Mouse (Mus musculus) heart, embryonic 16.5 days (tissue): ENCODE data around the gene Pnpla1. TPM values are rescaled to one million over a fixed set of nuclear protein-coding genes. Genes with fewer than 3 reads are reported as not detected.

Experiments used
- ATAC-seq: fragments of 200-750 bp; cut with Nextera tagmentation; replicated peaks from 2 replicates; pipeline ENCODE4 v1.8.0; 2017; ENCODE audit warnings: moderate number of reproducible peaks; ENCODE audit not compliant: insufficient read depth, low FRiP score; ENCODE audit errors: extremely low read depth
- H3K27ac ChIP-seq: fragments of 300-500 bp; sonication (generic); 2 replicates; pipeline ENCODE4 v1.5.1; 2014; ENCODE audit warnings: mild to moderate bottlenecking, low read length, control low read depth, moderate library complexity
- H3K27me3 ChIP-seq: fragments of 300-500 bp; sonication (generic); 2 replicates; pipeline ENCODE4 v1.6.1; 2014; ENCODE audit warnings: low read length, mixed read lengths; ENCODE audit not compliant: control insufficient read depth, insufficient read depth
- H3K36me3 ChIP-seq: fragments of 300-500 bp; sonication (generic); 2 replicates; pipeline ENCODE4 v1.6.1; 2014; ENCODE audit not compliant: control insufficient read depth, insufficient read depth
- H3K4me1 ChIP-seq: fragments of 300-500 bp; sonication (generic); 2 replicates; pipeline ENCODE4 v1.6.1; 2014; ENCODE audit warnings: low read length, mixed read lengths; ENCODE audit not compliant: control insufficient read depth, insufficient read depth
- H3K4me2 ChIP-seq: fragments of 300-500 bp; sonication (generic); 2 replicates; pipeline ENCODE4 v1.6.1; 2014; ENCODE audit warnings: low read depth, mild to moderate bottlenecking, control low read depth, low read length
- H3K4me3 ChIP-seq: fragments of 300-500 bp; sonication (generic); 2 replicates; pipeline ENCODE4 v1.5.1; 2014; ENCODE audit warnings: mild to moderate bottlenecking, control low read depth, low read length
- H3K9ac ChIP-seq: fragments of 300-500 bp; sonication (generic); 2 replicates; pipeline ENCODE4 v1.6.1; 2014; ENCODE audit warnings: low read length, control low read depth
- H3K9me3 ChIP-seq: fragments of 300-500 bp; sonication (generic); replicated peaks from 2 replicates; pipeline ENCODE4 v1.6.1; 2016; ENCODE audit warnings: low read length; ENCODE audit not compliant: control insufficient read depth
- WGBS: fragments of 180-500 bp; shearing (Covaris S2); extraction: QIAGEN DNeasy Blood & Tissue Kit; methylation state at CpG from one replicate; pipeline ENCODE4 v1.1.7; 2014; 5-methylcytosine and 5-hydroxymethylcytosine counted together
- polyA plus RNA-seq: library from polyadenylated mRNA; unstranded; fragments of >200 nt; fragmentation: Nextera tagmentation; extraction: Ambion mirVana; gene quantifications from 2 replicates; pipeline ENCODE4 v1.2.1, GENCODE M21; 2015

Gene Pnpla1
- polyA plus RNA-seq, 1 experiment from 2014 or later, result 0.03 TPM

DNA sequence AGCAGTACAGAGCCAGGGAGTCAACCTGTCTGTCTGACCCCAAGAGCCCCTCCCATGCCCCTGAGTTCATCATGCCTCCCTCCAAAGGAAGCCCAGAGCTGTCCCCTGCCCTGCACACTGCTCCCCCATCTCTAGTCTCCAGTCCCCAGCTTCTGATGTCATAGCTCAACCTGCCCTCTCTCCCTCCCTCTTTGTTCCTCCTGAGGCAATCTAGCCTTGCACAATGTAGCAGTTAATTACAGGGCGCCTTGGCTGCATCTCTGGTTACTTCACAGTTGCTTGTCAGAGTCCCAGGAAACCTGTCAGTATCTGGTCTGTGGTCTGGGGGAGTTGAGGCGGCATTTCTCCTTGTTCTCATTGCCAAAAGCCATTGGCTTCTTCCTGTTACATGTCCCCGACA, 2.2 kb upstream of the Pnpla1 start:
- no peak for ATAC-seq
- Histone ChIP-seq H3K4me3 (no peak overlapping the region), H3K36me3 (no peaks in the 10 kb centered on the region), H3K27ac (no peak overlapping the region), H3K27me3 (no peaks in the 10 kb centered on the region), H3K9ac (no peak overlapping the region), H3K4me1 (no peaks in the 10 kb centered on the region), H3K9me3 (peaks cover 14% of the 10 kb centered on the region), H3K4me2 (no peak overlapping the region)
- WGBS, result 70% methylated on average over 3 of the region's 3 CpGs

DNA sequence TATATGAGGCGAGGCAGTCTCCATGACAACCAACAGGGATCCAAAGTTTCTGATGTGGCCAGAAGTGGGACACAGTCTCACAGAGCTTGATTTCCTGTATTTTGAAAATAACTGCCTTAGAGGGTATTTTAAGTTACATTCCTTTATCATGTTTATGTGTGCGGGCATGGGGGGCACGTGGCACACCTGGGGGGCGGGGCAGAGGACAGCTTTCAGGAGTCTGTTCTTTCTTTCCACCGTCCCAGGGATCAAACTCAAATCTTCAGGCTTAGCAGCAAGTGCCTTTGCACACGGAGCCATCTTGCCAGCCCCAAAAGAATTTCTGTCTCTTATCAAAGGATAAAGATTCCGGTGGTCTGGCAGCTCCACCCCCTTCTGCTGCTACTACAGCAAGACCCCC, 5.7 kb downstream of the Pnpla1 start:
- H3K4me2 ChIP-seq, result no peak overlapping the region
- no peak overlapping the region for H3K9ac ChIP-seq
- H3K36me3 ChIP-seq, result no peaks in the 10 kb centered on the region
- 60% methylated on average over 7 of the region's 7 CpGs for WGBS
- ATAC-seq, result no peak
- no peak overlapping the region for H3K4me3 ChIP-seq
- no peaks in the 10 kb centered on the region for H3K9me3 ChIP-seq
- no peaks in the 10 kb centered on the region for H3K27me3 ChIP-seq
- H3K27ac ChIP-seq, result no peak overlapping the region
- H3K4me1 ChIP-seq, result no peaks in the 10 kb centered on the region

DNA sequence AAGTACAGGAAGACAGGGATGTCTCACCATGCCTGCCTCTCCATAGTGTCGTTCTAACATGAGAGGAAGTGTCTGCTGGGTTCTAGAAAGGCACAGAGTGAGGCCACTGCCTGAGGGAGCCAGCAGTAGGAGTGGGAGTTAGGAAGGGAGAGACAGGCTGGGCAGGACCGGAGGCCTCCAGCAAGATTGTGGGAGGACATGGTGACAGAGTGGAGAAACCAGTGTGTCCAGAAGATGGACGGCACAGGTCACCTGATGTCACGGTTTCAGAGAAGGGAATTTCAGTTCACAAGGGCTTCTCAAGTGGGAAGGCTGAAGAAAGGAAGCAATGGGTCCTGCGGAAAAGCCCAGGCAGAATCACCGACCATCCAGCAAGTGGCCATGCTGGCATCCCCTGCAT, 6.3 kb downstream of the Pnpla1 start:
- Histone ChIP-seq H3K36me3 (no peaks in the 10 kb centered on the region), H3K4me1 (no peaks in the 10 kb centered on the region), H3K4me2 (no peak overlapping the region), H3K9ac (no peak overlapping the region), H3K9me3 (no peaks in the 10 kb centered on the region), H3K27me3 (no peaks in the 10 kb centered on the region), H3K27ac (no peak overlapping the region), H3K4me3 (no peak overlapping the region)
- ATAC-seq, result no peak
- WGBS, result 71% methylated on average over 6 of the region's 6 CpGs

DNA sequence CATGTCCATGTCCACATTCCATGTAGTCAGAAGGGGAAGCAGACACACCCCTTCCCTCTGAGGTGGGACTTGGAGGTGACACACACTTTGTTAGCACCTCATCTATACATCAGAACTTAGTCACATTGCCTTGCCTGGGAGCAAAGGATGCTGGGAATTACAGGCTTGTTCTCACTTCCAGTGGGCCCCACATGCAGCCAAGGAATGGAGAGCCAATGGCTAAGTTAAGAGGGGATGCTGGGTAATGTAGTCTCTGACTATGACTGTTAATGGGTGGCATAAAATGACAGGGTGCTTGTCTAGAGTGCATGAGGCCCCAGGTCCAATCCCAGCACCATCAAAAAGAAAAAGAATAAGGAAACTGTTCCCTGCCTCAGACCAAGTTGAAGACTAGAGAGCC, 8.7 kb downstream of the Pnpla1 start:
- no peak for ATAC-seq
- Histone ChIP-seq H3K27me3 (no peaks in the 10 kb centered on the region), H3K36me3 (no peaks in the 10 kb centered on the region), H3K9me3 (no peaks in the 10 kb centered on the region), H3K4me3 (no peak overlapping the region), H3K4me2 (no peak overlapping the region), H3K9ac (no peak overlapping the region), H3K4me1 (no peaks in the 10 kb centered on the region), H3K27ac (no peak overlapping the region)

DNA sequence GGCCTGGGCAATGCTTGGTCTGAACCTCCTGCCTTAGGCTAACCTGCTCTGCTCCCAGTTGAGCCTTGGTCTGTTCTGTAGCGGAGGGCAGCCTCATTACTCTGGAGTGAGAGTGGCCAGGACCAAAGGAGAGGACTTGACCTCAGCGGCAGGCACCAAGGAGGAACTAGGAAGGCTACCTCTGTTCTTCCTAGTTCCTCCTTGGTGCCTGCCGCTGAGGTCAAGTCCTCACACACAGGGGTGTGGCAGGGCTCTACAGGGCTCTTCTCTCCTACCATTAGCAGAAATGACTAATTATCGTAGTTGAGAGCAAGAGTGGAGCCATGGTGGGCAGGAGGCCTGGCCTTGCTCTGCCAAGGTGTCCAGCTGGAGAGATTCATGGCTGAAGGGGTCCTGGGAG, 9.2 kb downstream of the Pnpla1 start:
- Histone ChIP-seq H3K36me3 (no peaks in the 10 kb centered on the region), H3K4me2 (no peak overlapping the region), H3K9me3 (no peaks in the 10 kb centered on the region), H3K9ac (no peak overlapping the region), H3K4me3 (no peak overlapping the region), H3K27me3 (no peaks in the 10 kb centered on the region), H3K27ac (no peak overlapping the region), H3K4me1 (no peaks in the 10 kb centered on the region)
- no peak for ATAC-seq
- WGBS, result 83% methylated on average over 4 of the region's 4 CpGs

DNA sequence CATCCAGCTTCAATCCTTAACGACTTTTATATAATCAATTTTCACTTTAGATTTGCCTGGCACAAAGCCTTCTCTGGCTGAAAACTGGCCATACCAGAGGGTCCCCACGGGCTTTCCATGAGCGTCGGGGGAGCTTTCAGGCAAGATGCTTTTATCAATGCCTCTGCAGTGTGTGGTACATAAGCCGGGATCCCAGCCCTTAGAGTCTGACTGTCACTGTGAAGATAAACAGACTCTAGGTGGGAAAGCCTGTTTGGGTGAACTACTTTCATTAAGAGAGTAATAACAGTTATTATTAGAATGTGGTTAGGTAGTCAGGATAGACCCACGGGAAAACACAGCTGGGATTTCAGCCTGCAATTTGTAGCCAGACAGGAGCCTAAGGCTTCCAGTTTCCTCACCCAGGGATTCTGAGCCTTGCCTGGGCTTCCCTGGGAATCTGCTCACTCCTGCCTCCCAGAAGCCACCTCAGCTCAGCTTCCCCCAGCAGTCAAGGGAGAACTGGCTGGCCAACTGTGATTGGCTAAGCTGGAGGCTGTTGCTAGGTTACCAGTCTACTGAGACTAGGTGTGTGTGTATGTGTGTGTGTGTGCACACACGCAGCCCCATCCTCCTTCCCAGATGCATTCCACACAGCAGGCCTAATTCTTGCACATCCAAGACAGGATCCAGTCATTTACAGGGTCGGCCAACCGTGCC, 11.3 kb downstream of the Pnpla1 start:
- no peak overlapping the region for H3K9ac ChIP-seq
- no peaks in the 10 kb centered on the region for H3K36me3 ChIP-seq
- no peak overlapping the region for H3K4me3 ChIP-seq
- 51% methylated on average over 9 of the region's 9 CpGs for WGBS
- no peak for ATAC-seq
- H3K4me1 ChIP-seq, result no peaks in the 10 kb centered on the region
- H3K27me3 ChIP-seq, result no peaks in the 10 kb centered on the region
- no peaks in the 10 kb centered on the region for H3K9me3 ChIP-seq
- no peak overlapping the region for H3K27ac ChIP-seq
- H3K4me2 ChIP-seq, result no peak overlapping the region

DNA sequence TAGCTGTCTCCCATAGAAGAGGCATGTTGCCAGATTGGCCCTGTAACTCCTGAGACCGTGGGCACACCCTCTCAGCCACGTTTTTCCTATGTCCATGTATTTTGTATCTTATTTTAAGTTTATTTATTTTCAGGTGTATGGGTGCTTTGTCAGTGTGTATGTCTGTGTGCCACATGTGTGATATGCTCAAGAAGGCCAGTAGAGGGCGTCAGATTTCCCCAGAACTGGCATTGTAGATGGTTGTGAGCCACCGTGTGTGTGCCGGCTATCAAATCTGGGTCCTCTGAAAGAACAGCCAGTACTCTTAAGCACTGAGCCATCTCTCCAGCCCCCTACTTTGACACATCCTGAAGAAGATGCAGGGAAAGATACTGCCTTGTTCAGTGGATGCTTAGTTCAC, 12.2 kb downstream of the Pnpla1 start:
- no peaks in the 10 kb centered on the region for H3K27me3 ChIP-seq
- H3K9ac ChIP-seq, result no peak overlapping the region
- H3K27ac ChIP-seq, result no peak overlapping the region
- no peak overlapping the region for H3K4me2 ChIP-seq
- peaks cover 6% of the 10 kb centered on the region for H3K4me1 ChIP-seq
- no peak overlapping the region for H3K4me3 ChIP-seq
- 70% methylated on average over 5 of the region's 5 CpGs for WGBS
- no peak for ATAC-seq
- no peaks in the 10 kb centered on the region for H3K36me3 ChIP-seq
- no peaks in the 10 kb centered on the region for H3K9me3 ChIP-seq

DNA sequence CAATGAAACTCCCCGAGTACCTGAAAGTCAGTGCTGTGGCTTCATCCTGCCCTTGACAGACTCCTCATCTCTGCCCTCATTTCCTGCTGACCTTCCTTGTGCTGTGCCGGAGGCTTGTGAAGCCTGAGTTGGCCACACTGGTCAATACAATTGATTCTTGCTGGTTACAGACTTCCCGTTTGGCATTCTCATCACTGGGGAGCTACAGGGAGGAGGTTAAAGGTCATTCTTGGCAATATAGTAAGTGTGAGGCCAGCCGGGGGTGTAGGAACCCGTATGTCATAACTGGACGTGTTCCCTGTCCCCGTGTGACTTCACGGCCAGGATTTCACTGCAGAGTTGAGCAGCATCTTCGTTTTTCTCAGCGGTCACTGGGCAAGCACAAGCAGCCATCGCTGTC, 13.6 kb downstream of the Pnpla1 start:
- H3K9ac ChIP-seq, result no peak overlapping the region
- ATAC-seq, result no peak
- no peaks in the 10 kb centered on the region for H3K36me3 ChIP-seq
- no peaks in the 10 kb centered on the region for H3K27me3 ChIP-seq
- no peak overlapping the region for H3K27ac ChIP-seq
- WGBS, result 68% methylated on average over 11 of the region's 11 CpGs
- no peaks in the 10 kb centered on the region for H3K9me3 ChIP-seq
- peaks cover 8% of the 10 kb centered on the region for H3K4me1 ChIP-seq
- no peak overlapping the region for H3K4me3 ChIP-seq
- H3K4me2 ChIP-seq, result no peak overlapping the region

DNA sequence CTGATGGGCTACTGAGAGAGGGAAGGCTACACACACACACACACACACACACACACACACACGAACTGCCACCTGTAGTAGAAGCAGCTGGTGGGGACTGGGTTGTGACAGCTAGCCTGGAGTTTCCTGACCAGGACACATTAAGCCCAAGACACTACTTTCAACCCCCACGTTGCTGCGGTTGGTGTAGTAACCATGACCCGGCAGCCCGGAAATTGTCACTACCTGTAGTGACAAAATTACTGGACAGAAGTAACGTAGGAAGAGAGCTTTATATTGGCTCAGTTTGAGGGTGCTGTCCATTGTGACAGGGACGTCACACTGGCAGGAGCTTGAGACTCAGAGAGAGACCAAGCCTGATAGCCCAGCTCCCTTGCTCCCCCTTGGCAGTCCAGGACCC, 14.1 kb downstream of the Pnpla1 start:
- no peaks in the 10 kb centered on the region for H3K9me3 ChIP-seq

More for the DNA sequence above, 14.1 kb downstream of the Pnpla1 start:
- Histone ChIP-seq H3K4me3 (no peak overlapping the region), H3K27ac (no peak overlapping the region), H3K27me3 (no peaks in the 10 kb centered on the region), H3K4me2 (no peak overlapping the region), H3K4me1 (peaks cover 8% of the 10 kb centered on the region), H3K9ac (no peak overlapping the region), H3K36me3 (no peaks in the 10 kb centered on the region)
- WGBS, result 83% methylated on average over 7 of the region's 7 CpGs
- ATAC-seq, result no peak
